Mouse (Mus musculus) lung, embryonic 14.5 days (tissue): ENCODE data around the gene Zbtb16. TPM values are rescaled to one million over a fixed set of nuclear protein-coding genes. Genes with fewer than 3 reads are reported as not detected.

Source experiments
- ATAC-seq: fragments of 200-750 bp; cut with Nextera tagmentation; 2 replicates; pipeline ENCODE4 v1.8.0; 2017; ENCODE audit warnings: mild to moderate bottlenecking, moderate TSS enrichment, moderate library complexity; ENCODE audit not compliant: insufficient read depth
- DNase-seq: peaks from one replicate; pipeline ENCODE4 v3.0.0-alpha.2; 2015
- H3K27ac ChIP-seq: fragments of 300-500 bp; sonication (generic); 2 replicates; pipeline ENCODE4 v1.5.1; 2014; ENCODE audit warnings: low read depth, mild to moderate bottlenecking, moderate library complexity
- H3K27me3 ChIP-seq: fragments of 300-500 bp; sonication (generic); 2 replicates; pipeline ENCODE4 v1.6.1; 2014; ENCODE audit warnings: low read length, control low read depth; ENCODE audit not compliant: insufficient read depth
- H3K36me3 ChIP-seq: fragments of 300-500 bp; sonication (generic); 2 replicates; pipeline ENCODE4 v1.6.1; 2014; ENCODE audit warnings: control low read depth; ENCODE audit not compliant: insufficient read depth
- H3K4me1 ChIP-seq: fragments of 300-500 bp; sonication (generic); 2 replicates; pipeline ENCODE4 v1.6.1; 2014; ENCODE audit warnings: antibody characterized with exemption, control low read depth; ENCODE audit not compliant: insufficient read depth
- H3K4me2 ChIP-seq: fragments of 300-500 bp; sonication (generic); 2 replicates; pipeline ENCODE4 v1.6.1; 2014; ENCODE audit warnings: mild to moderate bottlenecking
- H3K4me3 ChIP-seq: fragments of 300-500 bp; sonication (generic); 2 replicates; pipeline ENCODE4 v1.5.1; 2014; ENCODE audit warnings: low read depth, low read length
- H3K9ac ChIP-seq: fragments of 300-500 bp; sonication (generic); 2 replicates; pipeline ENCODE4 v1.6.1; 2014
- H3K9me3 ChIP-seq: fragments of 300-500 bp; sonication (generic); 2 replicates; pipeline ENCODE4 v1.6.1; 2016; ENCODE audit warnings: low read depth, low read length, control low read depth
- CTCF ChIP-seq: IDR thresholded peaks from 2 replicates; pipeline ENCODE4 v1.5.1; 2016; ENCODE audit warnings: antibody characterized with exemption, low read depth
- WGBS: fragments of 180-500 bp; shearing (Covaris S2); extraction: QIAGEN DNeasy Blood & Tissue Kit; methylation state at CpG from one replicate; pipeline ENCODE4 v1.1.7; 2014; 5-methylcytosine and 5-hydroxymethylcytosine counted together
- polyA plus RNA-seq: library from polyadenylated mRNA; unstranded; fragments of >200 nt; fragmentation: Nextera tagmentation; extraction: Ambion mirVana; gene quantifications from 2 replicates; pipeline ENCODE4 v1.2.1, GENCODE M21; 2014

Zbtb16 gene
- polyA plus RNA-seq, 1 experiment from 2014 or later: 0.71 TPM

GRCm38 (mm10) chr9:48684144-48684543 is 151.9 kb downstream of the Zbtb16 start:
- 79% methylated on average over 5 of the region's 5 CpGs for WGBS
- no peak for TF ChIP-seq CTCF
- ATAC-seq (no peak), DNase-seq (no peak)
- Histone ChIP-seq H3K27me3 (no peaks in the 10 kb centered on the region), H3K27ac (no peak overlapping the region), H3K4me3 (no peak overlapping the region), H3K4me1 (no peaks in the 10 kb centered on the region), H3K4me2 (no peak overlapping the region), H3K9me3 (no peaks in the 10 kb centered on the region), H3K36me3 (no peaks in the 10 kb centered on the region), H3K9ac (no peak overlapping the region)

GRCm38 (mm10) chr9:48681193-48681592 is 154.8 kb downstream of the Zbtb16 start:
- Histone ChIP-seq H3K9me3 (no peaks in the 10 kb centered on the region), H3K36me3 (no peaks in the 10 kb centered on the region), H3K4me3 (no peak overlapping the region), H3K9ac (no peak overlapping the region), H3K27ac (no peak overlapping the region), H3K4me2 (no peak overlapping the region), H3K27me3 (no peaks in the 10 kb centered on the region), H3K4me1 (peaks cover 3% of the 10 kb centered on the region; the same call in 1 of the 2 replicates)
- WGBS: 90% methylated on average over 8 of the region's 8 CpGs
- TF ChIP-seq CTCF: no peak
- ATAC-seq (no peak), DNase-seq (no peak)

- Histone ChIP-seq H3K27ac (no peak overlapping the region), H3K9ac (no peak overlapping the region), H3K4me3 (no peak overlapping the region), H3K36me3 (no peaks in the 10 kb centered on the region), H3K27me3 (0 out of 2 replicates have a peak, but pooled peaks cover 5% of the 10 kb centered on the region), H3K4me2 (no peak overlapping the region), H3K4me1 (peaks cover 6% of the 10 kb centered on the region; the same call in 1 of the 2 replicates), H3K9me3 (no peaks in the 10 kb centered on the region)
- WGBS: 31% methylated on average over 19 of the region's 19 CpGs
- DNase-seq (peak; percentile 45), ATAC-seq (peak; percentile 69; the same call in 1 of the 2 replicates)
- peak; percentile 37; the same call in 1 of the 2 replicates for TF ChIP-seq CTCF
Observed at GRCm38 (mm10) chr9:48678426-48679358, 157.3 kb downstream of the Zbtb16 start.

- DNase-seq (no peak), ATAC-seq (no peak)
- H3K27ac ChIP-seq: no peak overlapping the region
- no peak overlapping the region for H3K4me3 ChIP-seq
- H3K27me3 ChIP-seq: 0 out of 2 replicates have a peak, but pooled peaks cover 5% of the 10 kb centered on the region
- no peak overlapping the region for H3K9ac ChIP-seq
- no peak for TF ChIP-seq CTCF
- H3K36me3 ChIP-seq: no peaks in the 10 kb centered on the region
- H3K9me3 ChIP-seq: no peaks in the 10 kb centered on the region
- peaks cover 6% of the 10 kb centered on the region; the same call in 1 of the 2 replicates for H3K4me1 ChIP-seq
- WGBS: 19% methylated on average over 11 of the region's 11 CpGs
- no peak overlapping the region for H3K4me2 ChIP-seq
Observed at GRCm38 (mm10) chr9:48675151-48675790, 160.8 kb downstream of the Zbtb16 start.

- peak; percentile 62 for DNase-seq
- WGBS: 15% methylated on average over 11 of the region's 11 CpGs
- ATAC-seq: no peak
- Histone ChIP-seq H3K36me3 (no peaks in the 10 kb centered on the region), H3K4me3 (no peak overlapping the region), H3K27ac (no peak overlapping the region), H3K9ac (no peak overlapping the region), H3K4me1 (peaks cover 8% of the 10 kb centered on the region; the same call in 1 of the 2 replicates), H3K27me3 (0 out of 2 replicates have a peak, but pooled peaks cover 5% of the 10 kb centered on the region), H3K4me2 (no peak overlapping the region), H3K9me3 (no peaks in the 10 kb centered on the region)
- TF ChIP-seq CTCF: no peak
Observed at GRCm38 (mm10) chr9:48674359-48675015, 161.5 kb downstream of the Zbtb16 start.

GRCm38 (mm10) chr9:48673804-48674203 is 162.2 kb downstream of the Zbtb16 start:
- H3K36me3 ChIP-seq: no peaks in the 10 kb centered on the region
- no peak for TF ChIP-seq CTCF
- H3K4me1 ChIP-seq: peaks cover 5% of the 10 kb centered on the region; the same call in 1 of the 2 replicates
- no peak for DNase-seq
- H3K27me3 ChIP-seq: 0 out of 2 replicates have a peak, but pooled peaks cover 5% of the 10 kb centered on the region
- no peaks in the 10 kb centered on the region for H3K9me3 ChIP-seq
- WGBS: 46% methylated on average over 5 of the region's 5 CpGs
- no peak overlapping the region for H3K4me2 ChIP-seq
- no peak for ATAC-seq
- no peak overlapping the region for H3K9ac ChIP-seq
- no peak overlapping the region for H3K27ac ChIP-seq
- H3K4me3 ChIP-seq: no peak overlapping the region
